Mouse (Mus musculus) mammary gland, adult 2 months (tissue): ENCODE data around the gene Mup20. TPM values are rescaled to one million over a fixed set of nuclear protein-coding genes. Genes with fewer than 3 reads are reported as not detected.

ENCODE experiments used
- polyA plus RNA-seq: library from polyadenylated mRNA; depleted of rRNA; stranded (reverse); fragments of >200 nt; gene quantifications from 2 replicates; pipeline ENCODE4 v1.2.3, GENCODE M21; 2012; ENCODE audit warnings: low replicate concordance; rRNA removed

Mup20 gene
- polyA plus RNA-seq: 0.99 TPM in 1 of 2 replicates, not detected in the other

DNA sequence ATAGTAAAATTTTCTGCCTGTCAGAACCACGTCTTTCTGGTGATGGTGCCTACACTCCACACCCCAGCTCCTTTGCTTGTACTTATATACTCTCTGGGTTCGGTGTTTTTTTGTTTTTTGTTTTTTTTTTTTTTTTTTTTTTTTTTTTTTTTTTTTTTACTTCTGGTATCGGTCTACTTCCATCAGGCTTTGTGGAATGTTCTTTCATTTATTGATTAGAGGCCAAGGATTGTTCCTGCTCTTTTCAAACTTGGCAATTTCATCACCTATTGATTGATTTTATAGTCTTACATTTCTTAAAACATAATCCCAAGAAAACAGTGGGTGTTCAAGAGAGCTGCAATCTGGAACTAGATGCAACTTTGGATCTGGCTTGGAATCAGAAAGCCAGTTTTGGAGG lies at the start of gene Mup20:
Gene Mup20 (minus strand): TSS at position 101 of the 400 bp plus-strand sequence.

DNA sequence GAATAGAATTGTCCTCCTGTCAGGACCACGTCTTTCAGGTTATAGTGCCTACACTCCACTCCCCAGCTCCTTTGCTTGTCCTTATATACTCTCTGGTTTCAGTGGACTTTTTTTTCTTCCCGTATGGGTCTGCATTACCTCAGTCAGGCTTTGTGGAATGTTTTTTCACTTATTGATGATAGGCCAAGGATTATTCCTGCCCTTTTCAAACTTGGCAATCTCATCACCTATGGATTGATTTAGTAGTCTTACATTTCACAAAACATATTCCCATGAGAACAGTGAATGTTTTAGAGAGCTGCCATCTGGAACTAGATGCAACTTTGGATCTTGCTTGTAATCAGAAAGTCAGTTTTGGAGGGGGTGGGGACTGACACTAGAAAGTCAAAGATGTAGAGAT lies 33.3 kb upstream of the Mup20 start, which contains the start of gene Mup3:
Gene Mup3 (minus strand): TSS at position 102 of the 400 bp plus-strand sequence.

Other genes starting within 250 kb of the Mup20 start
- not detected in 2 replicates for gene Mup5, start 218.9 kb downstream of the Mup20 start, polyA plus RNA-seq
- 4.4 and 7.5 TPM in 2 replicates for gene Mup3, start 33.2 kb upstream of the Mup20 start, polyA plus RNA-seq
- gene Mup21, start 96.7 kb upstream of the Mup20 start, polyA plus RNA-seq: not detected in 2 replicates
- 0.13 and 0.50 TPM in 2 replicates for gene Zfp37, start 176.9 kb upstream of the Mup20 start, polyA plus RNA-seq
- gene Slc31a2, start 208.4 kb upstream of the Mup20 start, polyA plus RNA-seq: 19.1 and 38.9 TPM in 2 replicates